Mouse (Mus musculus) liver, embryonic 14.5 days (tissue): Measurements from ENCODE around the gene Mif. TPM values are rescaled to one million over a fixed set of nuclear protein-coding genes. Genes with fewer than 3 reads are reported as not detected.
"Not testable (repeated sequence)": the region's sequence is repeated elsewhere in the genome, so short reads cannot be mapped to it uniquely, and the experiment has no call there.

ENCODE experiments used
- ATAC-seq: fragments of 200-750 bp; cut with Nextera tagmentation; 2 replicates; pipeline ENCODE4 v1.8.0; 2017; ENCODE audit warnings: moderate number of reproducible peaks, mild to moderate bottlenecking, moderate library complexity; ENCODE audit not compliant: insufficient read depth
- DNase-seq, 3 experiments: peaks; one replicate each; pipeline ENCODE4 v3.0.0-alpha.2; 2012 to 2013; ENCODE audit warnings: low read depth in 3 of 3, low spot score in 3 of 3
- H3K27ac ChIP-seq: fragments of 300-500 bp; sonication (generic); 2 replicates; pipeline ENCODE4 v1.5.1; 2014; ENCODE audit warnings: moderate library complexity, mild to moderate bottlenecking, control low read depth, inconsistent platforms
- H3K27me3 ChIP-seq: fragments of 300-500 bp; sonication (generic); 2 replicates; pipeline ENCODE4 v1.6.1; 2014; ENCODE audit warnings: mild to moderate bottlenecking, low read length, moderate library complexity; ENCODE audit not compliant: control insufficient read depth, insufficient read depth
- H3K36me3 ChIP-seq: fragments of 300-500 bp; sonication (generic); replicated peaks from 2 replicates; pipeline ENCODE4 v1.6.1; 2014; ENCODE audit warnings: low read depth; ENCODE audit not compliant: control insufficient read depth, insufficient read depth
- H3K4me1 ChIP-seq, 2 experiments: fragments of 200-500 bp in 1 of 2; fragments of 300-500 bp in 1 of 2; sonication (generic) in 1 of 2; replicated peaks; 2 replicates each; pipeline ENCODE4 v1.6.1; 2012 to 2014; ENCODE audit warnings: antibody characterized with exemption in 1 of 2, inconsistent platforms in 1 of 2, low read length in 1 of 2; ENCODE audit not compliant: control insufficient read depth in 2 of 2, insufficient read depth in 2 of 2
- H3K4me2 ChIP-seq: fragments of 300-500 bp; sonication (generic); 2 replicates; pipeline ENCODE4 v1.6.1; 2014; ENCODE audit warnings: low read depth, mild to moderate bottlenecking, control low read depth, moderate library complexity
- H3K4me3 ChIP-seq, 2 experiments: fragments of 200-500 bp in 1 of 2; fragments of 300-500 bp in 1 of 2; sonication (generic) in 1 of 2; 2 replicates each; pipeline ENCODE4 v1.5.1; 2012 to 2014; ENCODE audit warnings: low read depth in 2 of 2, low read length in 2 of 2, mild to moderate bottlenecking in 2 of 2, control low read depth in 1 of 2, inconsistent platforms in 1 of 2, moderate library complexity in 1 of 2; ENCODE audit not compliant: insufficient read depth in 1 of 2
- H3K9ac ChIP-seq: fragments of 300-500 bp; sonication (generic); replicated peaks from 2 replicates; pipeline ENCODE4 v1.6.1; 2014; ENCODE audit warnings: mild to moderate bottlenecking, control low read depth, moderate library complexity
- H3K9me3 ChIP-seq: fragments of 300-500 bp; sonication (generic); 2 replicates; pipeline ENCODE4 v1.6.1; 2016; ENCODE audit warnings: low read length, mixed read lengths; ENCODE audit not compliant: control insufficient read depth
- CTCF ChIP-seq: IDR thresholded peaks from 2 replicates; pipeline ENCODE4 v1.5.1; 2016; ENCODE audit warnings: antibody characterized with exemption, low read depth, control low read depth
- EP300 ChIP-seq: IDR thresholded peaks from 2 replicates; pipeline ENCODE4 v1.6.1; 2016; ENCODE audit warnings: antibody characterized with exemption, low read depth
- WGBS: fragments of 180-500 bp; shearing (Covaris S2); extraction: QIAGEN DNeasy Blood & Tissue Kit; methylation state at CpG from one replicate; pipeline ENCODE4 v1.1.7; 2014; ENCODE audit not compliant: insufficient replicate concordance; 5-methylcytosine and 5-hydroxymethylcytosine counted together
- polyA plus RNA-seq, 2 experiments: library from polyadenylated mRNA; depleted of rRNA in 1 of 2; stranded (reverse) in 1 of 2; unstranded in 1 of 2; fragments of >200 nt; fragmentation: Nextera tagmentation in 1 of 2; extraction: Ambion mirVana in 1 of 2; gene quantifications; 2 replicates each; pipeline versions ENCODE4 v1.2.1 to v1.2.3; 2012 to 2014

The Mif gene
- polyA plus RNA-seq, 2 experiments = 755 to 879 TPM

DNA sequence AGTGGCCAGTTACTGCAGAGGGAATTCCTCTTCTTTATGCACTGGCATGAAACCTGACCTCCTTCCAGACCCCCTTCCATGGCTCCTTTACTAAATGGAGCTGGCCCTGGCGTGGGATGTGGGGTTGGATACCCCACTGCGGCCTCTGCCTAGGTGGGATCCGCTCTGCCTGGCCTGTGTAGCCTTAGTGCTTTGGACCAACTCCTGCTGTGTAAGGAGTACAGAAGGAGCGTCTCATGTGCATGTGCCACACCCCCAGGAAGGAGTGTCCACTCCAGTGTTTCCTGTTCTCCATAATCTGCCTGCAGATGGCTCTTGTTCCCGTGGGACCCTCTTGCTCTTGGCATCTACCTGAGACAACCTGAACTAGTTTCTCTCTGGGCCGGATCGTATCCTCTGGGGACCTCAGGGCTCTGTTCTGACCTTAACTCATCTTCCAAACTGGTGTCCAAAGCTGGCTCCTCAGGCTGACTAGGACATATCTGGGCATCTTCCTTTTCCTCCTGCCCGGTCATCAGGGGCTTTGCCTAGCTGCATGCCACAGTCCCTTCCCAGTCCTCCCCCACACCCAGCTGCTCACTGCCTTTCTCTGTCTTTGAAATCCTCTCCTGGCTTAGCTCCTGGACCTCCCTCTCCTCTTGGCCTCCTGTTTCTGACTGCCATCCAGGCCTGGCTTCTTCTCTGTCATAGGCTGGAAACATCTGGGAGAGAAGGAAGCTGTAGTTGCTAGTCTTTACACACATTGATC is 29.5 kb upstream of the Mif start:
- Histone ChIP-seq H3K9me3 (no peaks in the 10 kb centered on the region), H3K4me2 (no peak overlapping the region)

DNA sequence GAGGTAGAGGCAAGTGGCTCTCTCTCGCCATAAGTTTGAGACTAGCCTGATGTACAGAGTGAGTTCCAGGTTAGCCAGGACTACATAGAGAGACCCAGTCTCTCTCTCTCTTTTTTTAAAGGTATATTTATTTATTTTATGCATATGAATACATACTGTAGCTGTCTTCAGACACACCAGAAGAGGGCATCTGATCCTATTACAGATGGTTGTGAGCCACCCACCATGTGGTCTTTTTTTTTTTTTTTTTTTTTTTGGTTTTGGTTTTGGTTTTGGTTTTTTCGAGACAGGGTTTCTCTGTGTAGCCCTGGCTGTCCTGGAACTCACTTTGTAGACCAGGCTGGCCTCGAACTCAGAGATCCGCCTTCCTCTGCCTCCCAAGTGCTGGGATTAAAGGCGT is 27.5 kb upstream of the Mif start:
- not testable (repeated sequence) for ATAC-seq, H3K4me2 ChIP-seq, H3K27ac ChIP-seq, H3K27me3 ChIP-seq, H3K4me3 ChIP-seq, DNase-seq, H3K9ac ChIP-seq, H3K4me1 ChIP-seq, H3K9me3 ChIP-seq, H3K36me3 ChIP-seq
- 69% methylated on average over 4 of the region's 5 CpGs for WGBS

More for the DNA sequence above, 29.5 kb upstream of the Mif start:
- 44% methylated on average over 8 of the region's 8 CpGs for WGBS
- TF ChIP-seq EP300 (no peak), CTCF (no peak)
- no peaks in the 10 kb centered on the region for H3K36me3 ChIP-seq
- no peak overlapping the region for H3K9ac ChIP-seq
- H3K27me3 ChIP-seq = no peaks in the 10 kb centered on the region
- no peak overlapping the region for H3K27ac ChIP-seq
- H3K4me3 ChIP-seq = no peak overlapping the region
- H3K4me1 ChIP-seq = peaks cover 0 to 3% of the 10 kb centered on the region in 2 experiments; a peak in 1 of 4 replicates
- DNase-seq (no peak), ATAC-seq (no peak)

DNA sequence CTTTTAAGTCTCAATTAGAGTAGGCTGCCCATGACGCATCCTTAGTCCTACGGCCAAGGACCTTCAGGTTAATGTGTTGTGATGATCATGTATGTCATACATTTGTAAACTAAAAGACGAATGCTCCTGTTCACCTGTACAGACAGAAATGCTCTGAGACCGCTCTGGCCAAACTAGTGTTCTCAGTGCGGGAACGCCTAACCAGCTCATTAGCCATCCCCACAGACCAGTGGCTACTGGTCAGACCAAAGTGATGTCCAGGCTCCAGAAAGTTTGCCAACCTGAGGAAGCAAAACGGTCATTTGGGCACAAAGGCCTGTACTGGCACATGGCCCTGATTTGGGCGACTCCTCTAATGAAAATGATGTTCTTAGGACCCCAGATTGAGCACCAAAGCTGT is 24.7 kb upstream of the Mif start:
- Histone ChIP-seq H3K4me2 (no peak overlapping the region), H3K36me3 (no peaks in the 10 kb centered on the region), H3K9me3 (no peaks in the 10 kb centered on the region), H3K4me3 (no peak overlapping the region), H3K4me1 (no peaks in the 10 kb centered on the region; a peak in 1 of 4 replicates), H3K9ac (no peak overlapping the region), H3K27ac (no peak overlapping the region), H3K27me3 (peaks cover 5% of the 10 kb centered on the region; the same call in 1 of the 2 replicates)
- ATAC-seq = no peak
- no peak for DNase-seq
- WGBS = 72% methylated on average over 8 of the region's 8 CpGs
- no peak for TF ChIP-seq EP300
- TF ChIP-seq CTCF = no peak

DNA sequence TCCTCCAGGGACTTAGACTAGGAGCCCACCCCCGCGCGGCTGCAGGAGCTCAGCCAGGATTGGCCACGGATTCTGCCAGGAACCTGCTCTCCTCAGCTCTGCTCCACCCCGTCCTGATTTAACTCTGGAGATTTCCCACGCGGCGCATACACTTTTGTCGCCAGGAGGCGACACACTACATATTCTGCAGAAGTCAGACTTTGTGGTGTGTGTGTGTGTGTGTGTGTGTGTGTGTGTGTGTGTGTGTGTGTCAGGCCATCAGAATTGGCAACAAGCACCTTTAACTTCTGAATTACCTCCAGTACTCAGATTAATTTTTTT is 23.2 kb upstream of the Mif start:
- TF ChIP-seq EP300 (no peak), CTCF (peak; percentile 73)
- ATAC-seq (peak; percentile 52), DNase-seq (no peak)
- peak overlapping the region; percentile 29 for H3K4me2 ChIP-seq
- H3K4me3 ChIP-seq = no peak overlapping the region
- no peaks in the 10 kb centered on the region; a peak in 1 of 4 replicates for H3K4me1 ChIP-seq
- no peak overlapping the region for H3K9ac ChIP-seq
- no peaks in the 10 kb centered on the region for H3K36me3 ChIP-seq
- no peaks in the 10 kb centered on the region for H3K9me3 ChIP-seq
- H3K27me3 ChIP-seq = peaks cover 5% of the 10 kb centered on the region; the same call in 1 of the 2 replicates
- WGBS = 2% methylated on average over 10 of the region's 10 CpGs
- no peak overlapping the region for H3K27ac ChIP-seq

DNA sequence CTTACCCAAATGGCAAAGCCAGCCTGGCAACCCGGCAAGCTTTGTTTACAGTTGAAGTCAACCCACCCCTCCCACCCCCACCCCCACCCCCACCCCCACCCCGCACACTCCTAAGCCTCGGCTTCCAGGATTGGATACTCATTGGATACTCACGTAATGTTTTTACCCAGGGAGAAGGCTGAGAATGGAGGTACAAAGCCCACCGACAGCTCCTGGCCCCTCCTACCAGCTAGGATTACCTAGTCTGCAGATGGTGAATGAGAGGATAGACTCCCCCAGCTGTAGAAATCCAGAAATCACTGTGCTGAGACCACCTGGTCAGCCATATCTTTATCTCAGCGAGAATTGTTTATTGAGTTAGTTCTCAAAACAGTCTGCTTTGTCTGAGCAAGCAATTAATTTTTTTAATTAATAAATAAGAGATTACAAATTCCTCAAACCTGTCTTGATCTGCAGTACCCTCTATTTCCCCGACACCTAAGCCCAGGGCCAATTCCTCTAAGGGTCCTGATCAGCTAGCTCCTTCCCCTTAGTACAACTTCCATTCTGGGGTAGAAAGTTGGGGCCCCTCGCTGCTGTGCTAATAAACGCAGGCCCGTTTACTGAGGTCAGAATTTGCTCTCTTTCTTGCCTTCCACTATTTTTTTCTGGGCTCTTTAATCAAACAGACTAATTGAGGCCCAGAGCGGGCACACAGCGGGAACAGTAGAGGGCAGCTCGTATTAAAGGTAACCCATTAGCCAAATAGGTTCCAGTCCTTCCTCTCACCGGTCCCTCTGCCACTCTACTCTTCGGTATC is 22.6 kb upstream of the Mif start:
- no peaks in the 10 kb centered on the region; a peak in 1 of 4 replicates for H3K4me1 ChIP-seq
- no peak for DNase-seq
- TF ChIP-seq EP300 (no peak), CTCF (no peak)

More for the DNA sequence above, 22.6 kb upstream of the Mif start:
- no peaks in the 10 kb centered on the region for H3K9me3 ChIP-seq
- 14% methylated on average over 15 of the region's 15 CpGs for WGBS
- no peak overlapping the region for H3K9ac ChIP-seq
- peak; percentile 67 for ATAC-seq
- H3K36me3 ChIP-seq = no peaks in the 10 kb centered on the region
- H3K27ac ChIP-seq = peak overlapping the region; percentile 41
- 0 out of 4 replicates have a peak overlapping the region, but pooled peaks of 1 of the 2 experiments have one; percentile 6 for H3K4me3 ChIP-seq
- H3K4me2 ChIP-seq = peak overlapping the region; percentile 29
- H3K27me3 ChIP-seq = peaks cover 5% of the 10 kb centered on the region; the same call in 1 of the 2 replicates
